21 mouse cellular contexts compared by ENCODE assay signal in genomic region chr1:144978167-144978566, GRCm38 (mm10).
A peak's percentile ranks its signal among the peaks of the same experiment; 100 is the strongest.
DNase-seq lines count a peak whose midpoint lies in the region; ATAC-seq and TF ChIP-seq lines count a peak whose summit lies in the region.
"Had no signal": no experiment of that assay in that cellular context is flagged by ENCODE, and none has a peak within 500 bp of the region (broad histone marks: within the 10 kb centered on the region; RNA-seq: fewer than 3 reads in every experiment).

No protein-coding gene starts in this region.

- no peaks in the 10 kb centered on the region for H3K4me1 ChIP-seq in heart, adult 2 months (ENCODE audit: control insufficient read depth, insufficient read depth, low read length)
- H3K4me1 ChIP-seq in liver, postnatal 0 days (ENCODE audit: insufficient read depth): no peaks in the 10 kb centered on the region
- H3K4me1 ChIP-seq: embryonic facial prominence, embryonic 15.5 days; forebrain, embryonic 10.5 days; forebrain, embryonic 15.5 days; heart, embryonic 12.5 days had no signal

- no peak overlapping the region for H3K9ac ChIP-seq in heart, adult 2 months (ENCODE audit: low read depth, low read length)
- H3K9ac ChIP-seq in liver, postnatal 0 days (replicated peaks): no peak overlapping the region
- H3K9ac ChIP-seq: embryonic facial prominence, embryonic 15.5 days; forebrain, embryonic 15.5 days; heart, embryonic 12.5 days had no signal

- intact Hi-C loops in heart, adult 2 months (cut with DNase I): no loop called here

- no peak overlapping the region for H3K27ac ChIP-seq in heart, adult 2 months
- H3K27ac ChIP-seq in liver, postnatal 0 days (ENCODE audit: low read depth): no peak overlapping the region
- H3K27ac ChIP-seq: embryonic facial prominence, embryonic 15.5 days; forebrain, embryonic 10.5 days; forebrain, embryonic 15.5 days; hindbrain, postnatal 0 days had no signal

- TF ChIP-seq EP300 in heart, adult 2 months (IDR thresholded peaks at IDR 0.05; ENCODE audit: insufficient read depth, low read depth, low read length): no peak
- no peak for TF ChIP-seq EP300 in liver, postnatal 0 days (IDR thresholded peaks at IDR 0.05; ENCODE audit: low read depth)

- no peak overlapping the region for H3K4me2 ChIP-seq in liver, postnatal 0 days (ENCODE audit: low read depth, low read length)
- H3K4me2 ChIP-seq: embryonic facial prominence, embryonic 15.5 days; forebrain, embryonic 15.5 days; heart, embryonic 12.5 days had no signal

- DNase-seq in heart, adult 11 months: peak; percentile 29
- DNase-seq in heart, adult 2 months: no peak
- peak; percentile 10 for DNase-seq in A20 (ENCODE audit: low read depth, low spot score)
- no peak for DNase-seq in yolk sac, embryonic 10.5 days (ENCODE audit: low spot score)
- no peak for DNase-seq in liver, postnatal 0 days
- no peak for DNase-seq in urinary bladder, postnatal 4 days (ENCODE audit: low spot score in 2 of 2)
- DNase-seq: adrenal gland, postnatal 14 days; cerebellum, adult 11 months; cerebellum, adult 8-10 months; cerebellum, postnatal 14 days; gastrocnemius, postnatal 36 days; heart, postnatal 36 days; kidney, adult 11 months had no signal

- TF ChIP-seq POLR2A in heart, adult 2 months (IDR thresholded peaks at IDR 0.05; ENCODE audit: insufficient read depth, low read depth, low read length): no peak

- no peaks in the 10 kb centered on the region for H3K79me2 ChIP-seq in heart, adult 2 months (replicated peaks; ENCODE audit: control insufficient read depth, insufficient read depth, low read length)

- no peaks in the 10 kb centered on the region for H3K27me3 ChIP-seq in heart, adult 2 months (ENCODE audit: control insufficient read depth, insufficient read depth, low read length)
- H3K27me3 ChIP-seq in liver, postnatal 0 days (ENCODE audit: insufficient read depth, low read length): no peaks in the 10 kb centered on the region
- H3K27me3 ChIP-seq: embryonic facial prominence, embryonic 15.5 days; forebrain, embryonic 15.5 days; heart, embryonic 12.5 days had no signal

- no peaks in the 10 kb centered on the region for H3K9me3 ChIP-seq in liver, postnatal 0 days (ENCODE audit: low read length)
- H3K9me3 ChIP-seq: embryonic facial prominence, embryonic 15.5 days; forebrain, embryonic 10.5 days; forebrain, embryonic 15.5 days; heart, embryonic 12.5 days had no signal

- TF ChIP-seq CTCF in heart, adult 2 months (IDR thresholded peaks at IDR 0.05): no peak
- TF ChIP-seq CTCF in liver, postnatal 0 days (IDR thresholded peaks at IDR 0.05; ENCODE audit: low read depth): no peak

- 60% methylated on average over 5 of the region's 5 CpGs for WGBS in heart, adult 2 months
- WGBS in liver, postnatal 0 days (ENCODE audit: insufficient replicate concordance): 57% methylated on average over 5 of the region's 5 CpGs

- H3K36me3 ChIP-seq in heart, adult 2 months (ENCODE audit: control insufficient read depth, insufficient read depth, low read length): no peaks in the 10 kb centered on the region
- H3K36me3 ChIP-seq in liver, postnatal 0 days (replicated peaks; ENCODE audit: insufficient read depth, low read length): no peaks in the 10 kb centered on the region
- H3K36me3 ChIP-seq: embryonic facial prominence, embryonic 15.5 days; forebrain, embryonic 10.5 days; forebrain, embryonic 15.5 days; heart, embryonic 12.5 days had no signal

- no peak overlapping the region for H3K4me3 ChIP-seq in heart, adult 2 months
- H3K4me3 ChIP-seq in liver, postnatal 0 days (ENCODE audit: low read depth, low read length): no peak overlapping the region
- H3K4me3 ChIP-seq: embryonic facial prominence, embryonic 15.5 days; erythroblast, embryonic 14.5 days; forebrain, embryonic 10.5 days; forebrain, embryonic 15.5 days; heart, embryonic 12.5 days had no signal

- ATAC-seq in common myeloid progenitor, adult 5-6 weeks (replicated peaks; ENCODE audit: low read depth, poor library complexity, severe bottlenecking): peak; percentile 52; the same call in 1 of the 2 replicates
- ATAC-seq in megakaryocyte progenitor cell, adult 5-6 weeks (replicated peaks; ENCODE audit: poor library complexity): peak; percentile 73
- no peak for ATAC-seq in liver, postnatal 0 days
- ATAC-seq: forebrain, embryonic 15.5 days; hindbrain, postnatal 0 days had no signal

Comparison
In these comparisons a context has a peak if more than half of its experiments do, and no peak if none do; other contexts are left out.
1. DNase-seq: peak in heart, adult 11 months (single experiment) and A20 (single experiment); none in heart, adult 2 months (0 of 2), yolk sac, embryonic 10.5 days (single experiment), liver, postnatal 0 days (single experiment) and urinary bladder, postnatal 4 days (0 of 2).